Mouse (Mus musculus) testis, adult 2 months (tissue): ENCODE data around the gene Zan.

Experiments
- CTCF ChIP-seq: fragments of 200-500 bp; IDR thresholded peaks from 2 replicates; pipeline ENCODE4 v1.5.1; 2012; ENCODE audit warnings: low read depth, mild to moderate bottlenecking, inconsistent platforms, low read length, moderate library complexity; ENCODE audit not compliant: control insufficient read depth, insufficient read depth, insufficient replicate concordance
- POLR2A ChIP-seq: fragments of 200-500 bp; IDR thresholded peaks from 2 replicates; pipeline ENCODE4 v1.6.1; 2012; ENCODE audit warnings: low read depth, mild to moderate bottlenecking, inconsistent platforms, low read length, moderate library complexity; ENCODE audit not compliant: control insufficient read depth

GRCm38 (mm10) chr5:137455866-137456591 is 20.8 kb downstream of the Zan start:
- TF ChIP-seq CTCF (no peak), POLR2A (no peak)
